Mouse (Mus musculus) CD4-positive naive resting alpha-beta T cell, adult 57 days (primary cell): ENCODE measurements around the gene Cldn34a. TPM values are rescaled to one million over a fixed set of nuclear protein-coding genes. Genes with fewer than 3 reads are reported as not detected.

Source experiments
- total RNA-seq: library from RNA; stranded (reverse); gene quantifications from one replicate; pipeline ENCODE4 v1.2.4, GENCODE M21; 2023

The Cldn34a gene
- not detected for total RNA-seq

DNA sequence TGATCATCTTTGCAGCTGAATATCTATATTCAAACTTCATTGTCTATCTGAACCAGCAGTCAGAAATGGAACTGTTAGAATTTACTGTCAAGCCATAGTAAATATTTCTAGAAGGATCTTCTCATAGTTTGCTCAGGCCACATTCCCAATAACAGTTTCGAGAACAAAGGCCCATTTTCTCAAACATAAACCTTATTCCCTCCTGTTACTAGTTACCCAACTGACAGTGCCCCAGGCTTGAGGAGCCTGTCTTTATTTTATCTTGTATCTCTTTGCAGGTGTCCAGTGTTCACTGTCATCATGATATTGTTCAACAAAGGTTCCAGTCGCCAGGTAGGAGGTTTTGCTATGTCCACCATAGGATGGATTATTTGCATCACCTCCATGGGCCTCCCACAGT, at the start of gene Cldn34a:
Gene Cldn34a, plus strand, starts transcription at position 301 of the 400 bp plus-strand sequence.

Other genes starting within 250 kb of the Cldn34a start
- 13.3 TPM for gene Kantr, start 235.8 kb upstream of the Cldn34a start, total RNA-seq
- gene Tspyl2, start 220.9 kb upstream of the Cldn34a start, total RNA-seq: 58.3 TPM
- gene Gpr173, start 194.6 kb upstream of the Cldn34a start, total RNA-seq: not detected
- gene Shroom2, start 206.1 kb downstream of the Cldn34a start, total RNA-seq: 0.15 TPM
- not detected for gene Gpr143, start 218.6 kb downstream of the Cldn34a start, total RNA-seq